Mouse (Mus musculus): ENCODE measurements at regions not wholly inside any gene's neighbourhood (a gene's known extent, or its start where the extent isn't known, plus 50 kb on each side); places are given as distances from the start of the nearest gene placed in this dataset.
"Not testable (repeated sequence)": the region's sequence is repeated elsewhere in the genome, so short reads cannot be mapped to it uniquely, and the experiment has no call there.

DNA sequence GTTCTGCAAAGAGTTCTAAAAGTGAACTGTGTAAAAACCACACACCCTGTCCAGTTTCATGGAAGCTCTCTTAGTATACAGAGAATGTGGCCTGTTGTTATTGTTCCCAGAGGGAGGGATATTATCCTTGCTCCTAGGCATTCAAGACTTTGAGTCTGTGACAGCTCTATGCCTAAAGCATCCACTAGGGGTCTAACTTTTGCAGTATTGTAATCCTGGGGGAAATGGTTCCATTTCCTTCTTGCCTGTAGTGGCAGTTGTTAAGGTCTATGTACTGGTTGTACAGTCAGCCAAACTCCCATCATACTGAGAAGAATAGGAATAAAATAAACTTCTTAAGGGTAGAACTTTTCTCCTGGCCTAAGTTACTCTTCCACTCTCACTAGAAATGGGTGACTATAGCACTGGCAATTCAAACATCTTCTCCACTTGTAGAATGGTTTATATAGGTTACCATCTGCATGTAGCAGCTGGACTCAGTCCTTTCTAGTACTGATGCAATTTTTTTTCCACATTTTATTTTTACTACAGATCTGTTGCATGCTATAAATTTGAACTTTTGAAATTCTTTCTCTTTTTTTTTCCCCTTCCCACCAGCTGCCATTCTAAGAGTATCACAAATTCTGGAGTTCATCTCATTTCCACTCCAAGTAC is 51.4 kb upstream of the Dpt start:
- peak; percentile 36 to 41 for DNase-seq

DNA sequence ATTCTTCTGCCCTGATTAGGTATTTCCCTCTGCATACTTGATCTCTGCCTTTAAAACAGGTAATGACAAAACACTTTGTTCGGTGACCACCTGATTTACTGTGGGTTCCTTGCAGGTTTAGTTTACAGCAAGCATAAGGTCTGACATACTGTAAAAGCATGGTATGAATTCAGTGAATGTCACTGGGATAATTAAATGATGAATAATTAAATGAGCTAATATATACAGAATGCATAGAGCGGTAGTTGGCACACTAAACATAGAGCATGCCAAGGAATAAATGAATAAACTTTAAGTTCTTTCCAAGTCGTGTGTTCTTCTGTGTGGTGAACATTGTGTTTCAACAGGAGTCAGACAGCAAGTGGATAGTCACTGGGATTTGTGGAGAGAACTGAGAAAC is 51.9 kb upstream of the Dpt start:
- DNase-seq, result no peak

DNA sequence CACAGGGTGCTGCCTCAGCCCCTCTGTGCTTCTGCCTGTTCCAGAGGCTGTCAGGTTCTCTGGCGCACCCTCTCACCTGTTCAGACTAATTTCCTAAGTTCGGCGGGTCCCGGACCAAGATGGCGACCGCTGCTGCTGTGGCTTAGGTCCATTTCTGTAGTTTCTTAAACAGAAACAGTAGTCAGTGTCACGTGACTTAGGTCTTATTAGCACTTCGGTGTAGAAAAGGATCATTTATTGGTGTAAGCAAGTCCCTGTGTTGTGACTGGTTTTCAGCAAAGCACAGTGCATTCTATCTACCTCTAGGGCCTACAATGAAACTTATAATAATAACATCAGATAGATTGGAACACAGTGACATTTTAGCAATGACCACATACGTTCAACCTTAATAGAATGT is 53.5 kb upstream of the Dpt start:
- DNase-seq, result not testable (repeated sequence)

DNA sequence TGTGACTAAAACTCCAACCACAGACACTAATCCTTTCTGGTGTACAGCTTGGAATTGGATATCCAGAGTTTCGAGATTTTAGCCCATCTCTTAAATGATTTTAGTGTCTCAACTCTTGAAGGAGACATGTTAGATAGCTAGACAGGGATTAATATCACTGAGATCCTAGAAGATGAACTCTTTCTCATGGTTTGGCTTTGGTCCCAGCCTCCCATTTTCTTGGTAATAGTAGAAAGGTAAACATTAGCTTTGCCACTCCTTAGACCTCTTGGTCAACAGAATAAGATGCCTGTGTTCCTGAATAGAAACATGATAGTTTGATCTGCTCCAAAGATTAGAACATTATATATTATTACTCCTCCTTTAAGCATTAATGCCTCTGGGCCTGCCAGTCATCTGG is 60.8 kb upstream of the Dpt start:
- DNase-seq, result peak; percentile 47 to 51

- DNase-seq, result peak; percentile 48 to 51
Measured at GRCm38 (mm10) chr1:164733741-164734140, 62.7 kb upstream of the Dpt start.

DNA sequence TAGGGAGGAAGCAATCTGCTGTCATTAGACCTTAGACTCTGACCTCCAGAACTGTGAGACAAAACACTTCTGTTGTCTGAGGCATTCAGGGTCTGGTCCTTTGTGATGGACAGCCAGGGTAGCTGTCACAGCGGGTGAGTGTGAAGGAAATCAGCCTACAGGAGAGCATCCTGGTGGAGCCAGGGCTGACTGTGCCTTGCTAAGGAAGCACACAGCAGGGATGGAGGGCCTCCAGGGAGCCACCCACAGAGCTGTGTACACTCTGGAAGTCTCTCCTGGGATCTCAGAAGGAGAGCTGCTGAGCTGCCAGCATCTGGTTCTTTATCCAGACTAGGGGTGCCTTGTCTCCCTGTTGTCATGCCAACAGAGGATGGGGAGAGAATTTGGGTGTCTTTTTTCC is 74.4 kb upstream of the Dpt start:
- DNase-seq, result no peak

DNA sequence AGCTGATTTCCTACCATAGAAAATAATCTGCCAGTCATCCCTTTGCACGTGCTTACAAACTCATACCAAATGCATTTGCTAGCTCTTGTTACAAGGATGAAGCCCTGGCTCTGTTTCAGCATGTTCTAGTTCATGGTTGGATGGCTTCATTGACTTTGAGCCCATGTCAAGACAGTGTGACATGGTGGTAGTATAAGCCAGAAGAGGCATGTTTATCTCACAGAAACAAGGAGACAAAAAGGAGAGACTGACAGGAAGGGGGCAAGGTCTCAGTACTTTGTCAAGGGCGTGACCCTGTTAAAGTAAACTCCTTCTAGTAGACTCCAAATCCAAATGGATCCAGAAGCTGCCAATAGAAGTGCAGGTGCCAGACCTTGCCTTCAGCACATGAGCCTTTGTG is 81.5 kb upstream of the Dpt start:
- peak; percentile 76 to 87 for DNase-seq

GRCm38 (mm10) chr1:164713798-164714551 is 82.5 kb upstream of the Dpt start:
- DNase-seq, result peak; percentile 39 to 75

- no peak for DNase-seq
Measured at GRCm38 (mm10) chr1:164712514-164712913, 83.9 kb upstream of the Dpt start.

GRCm38 (mm10) chr1:164704397-164705091 is 91.9 kb upstream of the Dpt start:
- DNase-seq, result no peak

DNA sequence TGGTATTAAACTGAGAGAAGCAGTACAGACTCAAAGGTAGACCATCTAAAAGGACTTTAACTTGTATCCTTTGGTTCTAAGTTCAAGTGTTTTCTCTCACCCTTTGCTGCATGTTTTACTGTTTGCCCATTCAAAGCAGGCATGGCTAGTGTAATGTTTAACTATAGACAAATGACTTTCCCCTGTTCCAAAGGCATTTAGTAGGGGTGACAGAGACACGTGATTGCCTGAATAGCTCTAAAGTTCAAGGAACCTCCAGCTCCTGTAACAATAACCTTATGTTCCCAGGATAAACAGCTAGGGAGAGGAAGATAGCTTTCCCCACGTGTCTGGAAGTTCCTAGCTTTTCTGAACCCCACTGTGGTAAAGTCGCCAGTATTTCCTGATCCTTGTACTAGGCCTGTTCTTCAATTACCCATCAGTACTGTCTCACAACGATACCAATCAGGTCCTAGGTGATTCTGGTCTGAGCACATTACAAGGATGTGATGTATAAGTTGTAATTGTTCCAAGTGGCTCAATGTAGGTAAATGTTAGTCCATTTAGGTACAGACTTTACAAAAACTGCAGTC is 92.8 kb upstream of the Dpt start:
- peak; percentile 51 to 90 for DNase-seq

DNA sequence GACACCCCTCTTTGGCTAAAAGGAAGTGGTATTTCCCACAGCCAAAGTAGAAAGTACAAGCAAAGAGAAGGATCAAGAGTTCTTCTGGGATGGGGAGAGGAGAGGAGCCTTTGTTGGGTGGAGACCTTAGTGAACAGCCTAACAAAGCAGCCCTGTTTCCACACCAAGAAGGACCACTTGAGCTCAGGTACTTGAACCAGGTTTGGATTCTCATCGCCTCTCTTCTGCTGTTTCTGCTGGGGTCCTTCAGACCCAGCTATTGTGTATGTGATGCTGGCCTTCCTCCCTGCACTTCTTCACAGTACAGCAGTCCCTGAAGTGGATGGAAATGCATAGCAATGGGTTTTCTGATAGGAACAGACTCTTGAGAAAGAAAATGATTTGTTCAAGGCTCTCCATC is 106.4 kb upstream of the Dpt start:
- DNase-seq, result no peak

- DNase-seq, result no peak
Measured at GRCm38 (mm10) chr1:164689311-164689710, 107.1 kb upstream of the Dpt start.

DNA sequence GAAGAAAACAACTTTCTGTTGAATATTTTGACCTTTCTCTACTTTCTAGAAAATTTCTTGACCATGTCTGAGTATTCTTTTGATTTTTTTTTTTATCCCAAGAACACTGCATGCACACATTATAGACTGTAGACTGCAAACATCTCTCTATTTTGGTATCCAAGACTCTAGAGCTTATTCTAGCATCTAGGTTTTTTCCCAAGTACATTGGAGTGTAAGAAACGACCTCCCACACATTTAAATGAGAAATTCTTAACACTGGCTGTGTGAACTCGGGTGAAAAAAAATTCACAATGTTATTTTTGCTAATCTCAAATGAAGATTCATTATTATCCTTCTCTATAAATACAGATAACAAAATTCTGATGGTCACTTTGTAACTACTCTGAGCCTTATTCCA is 112.0 kb upstream of the Dpt start:
- no peak for DNase-seq

- no peak for DNase-seq
Measured at GRCm38 (mm10) chr1:164683788-164684187, 112.7 kb upstream of the Dpt start.

DNA sequence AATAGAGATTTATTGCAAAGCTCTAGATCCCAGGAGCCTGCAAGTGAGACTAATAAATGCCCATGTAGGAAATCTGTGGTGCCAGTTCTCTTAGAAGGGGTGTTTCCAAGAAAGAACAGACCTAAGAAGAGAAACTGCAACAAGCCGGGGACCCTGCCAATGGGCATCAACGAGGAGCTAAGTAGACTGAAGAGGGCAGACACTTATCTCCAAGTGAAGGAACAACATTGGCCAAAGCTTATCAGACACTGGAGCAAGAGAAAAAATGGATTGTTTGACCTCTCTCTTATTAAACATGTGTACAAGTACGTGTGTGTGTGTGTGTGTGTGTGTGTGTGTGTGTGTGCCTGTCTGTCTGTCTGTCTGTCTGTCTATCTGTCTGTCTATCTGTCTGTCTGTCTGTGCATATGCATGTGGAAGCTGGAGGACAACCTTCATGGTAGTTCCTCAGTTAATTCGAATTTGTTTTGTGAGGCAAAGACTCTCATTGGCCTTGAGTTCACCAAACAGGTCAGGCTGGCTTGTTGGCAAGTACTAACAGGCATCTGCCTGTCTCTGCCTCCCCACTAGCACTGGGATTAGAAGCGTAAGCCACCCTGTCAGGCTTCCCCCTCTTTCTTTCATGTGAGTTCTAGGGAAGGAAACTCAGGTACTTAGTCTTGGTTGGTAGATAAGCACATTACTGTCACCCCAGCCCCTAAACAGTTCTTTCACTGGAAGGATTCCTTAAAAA is 113.4 kb upstream of the Dpt start:
- DNase-seq, result no peak

DNA sequence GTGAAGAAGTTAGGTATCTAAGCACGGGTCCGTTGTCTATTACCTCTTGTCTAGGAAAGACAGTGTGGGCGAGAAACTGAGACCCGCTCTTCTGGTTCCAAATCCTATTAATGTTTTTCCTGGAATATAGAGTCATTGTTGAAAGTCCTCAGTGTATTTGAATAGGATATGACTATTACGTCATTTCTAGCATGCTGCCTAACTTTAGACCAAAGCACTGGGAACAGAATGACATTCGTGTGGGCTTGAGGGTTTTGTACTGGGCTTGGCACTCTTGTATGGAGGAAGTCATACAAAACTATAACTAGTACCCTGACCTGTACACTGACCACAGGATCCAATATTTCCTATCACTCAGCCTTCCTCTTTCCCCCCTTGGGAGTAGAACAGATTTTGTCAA is 114.0 kb upstream of the Dpt start:
- DNase-seq, result no peak

GRCm38 (mm10) chr1:164681582-164681981 is 114.9 kb upstream of the Dpt start:
- DNase-seq, result no peak

DNA sequence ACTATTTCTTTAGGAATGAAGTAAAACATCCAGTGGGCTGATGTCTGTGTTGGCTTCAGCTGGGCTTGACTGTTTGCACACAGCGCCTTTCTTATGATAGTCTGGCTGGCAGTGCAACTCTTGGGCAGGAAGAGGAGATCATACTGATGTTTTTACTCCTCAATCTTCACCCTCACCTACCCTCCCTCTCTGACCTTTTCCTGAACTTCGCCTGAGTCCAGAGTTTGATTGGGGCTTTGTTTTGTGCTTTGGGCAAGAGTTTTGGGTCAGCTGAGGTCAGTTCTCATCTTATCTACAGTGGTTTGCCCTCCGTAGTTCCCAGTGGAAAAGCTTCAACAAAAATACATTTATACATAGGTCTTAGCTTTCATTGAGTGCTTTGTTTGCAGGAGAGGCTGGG is 118.1 kb upstream of the Dpt start:
- no peak for DNase-seq

DNA sequence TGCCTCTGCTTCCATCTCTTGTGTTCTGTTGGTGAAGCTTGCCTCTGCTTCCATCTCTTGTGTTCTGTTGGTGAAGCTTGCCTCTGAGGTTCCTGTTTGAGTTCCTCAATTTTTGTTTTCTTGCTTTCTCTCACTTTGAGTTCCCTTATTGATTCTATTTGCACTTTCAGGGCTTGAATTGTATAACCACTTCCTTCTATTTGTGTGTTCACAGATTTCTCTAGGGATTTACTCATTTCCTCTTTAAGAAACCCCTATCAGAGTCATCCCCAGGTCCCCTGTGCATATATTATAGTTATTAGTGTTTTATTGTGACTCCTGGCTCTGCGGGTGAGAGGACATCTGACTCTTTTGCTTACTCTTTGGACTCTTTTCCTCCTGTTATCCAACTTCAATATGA is 144.2 kb upstream of the Dpt start:
- no peak for DNase-seq

DNA sequence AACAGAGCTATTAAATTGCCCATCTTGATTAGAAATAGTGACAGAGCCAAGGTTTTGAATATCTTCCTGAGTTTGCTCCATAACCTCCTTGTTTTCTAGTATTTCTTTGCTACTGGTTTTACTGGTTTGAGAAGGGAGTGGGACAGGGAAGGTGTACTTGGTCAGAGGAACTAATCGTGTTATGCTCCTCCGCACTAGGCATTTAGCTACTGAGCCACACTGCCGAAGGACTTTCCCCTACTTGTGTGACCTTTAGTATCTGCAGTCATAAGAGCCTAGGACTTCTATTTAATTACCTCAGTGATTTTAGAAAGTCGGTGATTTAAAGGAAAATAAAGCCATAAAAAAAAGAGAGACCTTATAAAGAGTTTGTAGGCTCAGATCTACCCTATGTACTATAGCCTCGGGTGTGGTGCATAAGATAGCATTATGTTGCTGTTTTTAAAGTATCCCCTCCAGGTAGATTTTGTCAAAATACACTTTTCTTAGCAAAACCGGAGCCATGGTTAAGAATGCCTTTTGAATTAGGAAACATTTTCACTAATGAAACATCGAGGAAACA is 158.5 kb upstream of the Dpt start:
- no peak for DNase-seq

GRCm38 (mm10) chr1:164631679-164632078 is 164.8 kb upstream of the Dpt start:
- DNase-seq, result no peak

- DNase-seq, result peak; percentile 14 to 31
Measured at GRCm38 (mm10) chr1:164628840-164629239, 167.6 kb upstream of the Dpt start.
